Mouse (Mus musculus): ENCODE data around the gene Dap. TPM values are rescaled to one million over a fixed set of nuclear protein-coding genes. Genes with fewer than 3 reads are reported as not detected.
A peak's percentile ranks its signal among the peaks of the same experiment; 100 is the strongest.

Dap gene
- total RNA-seq, 2 experiments from 2014 or later, result 9.3 to 11.5 TPM

GRCm38 (mm10) chr15:31237368-31237767 lies 13.3 kb downstream of the Dap start:
- intact Hi-C loops (cut with DNase I), result no loop called here
- DNase-seq, result no peak

GRCm38 (mm10) chr15:31237898-31238297 lies 13.8 kb downstream of the Dap start:
- intact Hi-C loops (cut with DNase I), result no loop called here
- no peak for DNase-seq

- DNase-seq, result no peak
- intact Hi-C loops (cut with DNase I), result no loop called here
Observed at GRCm38 (mm10) chr15:31238611-31239010, 14.5 kb downstream of the Dap start.

GRCm38 (mm10) chr15:31239713-31240112 lies 15.6 kb downstream of the Dap start:
- intact Hi-C loops (cut with DNase I), result no loop called here
- no peak for DNase-seq

GRCm38 (mm10) chr15:31240181-31240580 lies 16.1 kb downstream of the Dap start:
- intact Hi-C loops (cut with DNase I), result no loop called here
- peak; percentile 90 for DNase-seq

GRCm38 (mm10) chr15:31243260-31243659 lies 19.1 kb downstream of the Dap start:
- intact Hi-C loops (cut with DNase I), result no loop called here
- no peak for DNase-seq

GRCm38 (mm10) chr15:31244696-31245445 lies 20.8 kb downstream of the Dap start:
- intact Hi-C loops (cut with DNase I), result no loop called here
- DNase-seq, result no peak

- intact Hi-C loops (cut with DNase I), result no loop called here
Observed at GRCm38 (mm10) chr15:31245934-31246333, 21.8 kb downstream of the Dap start.

GRCm38 (mm10) chr15:31247035-31247434 lies 22.9 kb downstream of the Dap start:
- DNase-seq, result peak; percentile 37
- intact Hi-C loops (cut with DNase I), result no loop called here

More at GRCm38 (mm10) chr15:31245934-31246333, 21.8 kb downstream of the Dap start:
- no peak for DNase-seq

GRCm38 (mm10) chr15:31248882-31249281 lies 24.8 kb downstream of the Dap start:
- intact Hi-C loops (cut with DNase I), result no loop called here
- DNase-seq, result no peak

GRCm38 (mm10) chr15:31250027-31250426 lies 25.9 kb downstream of the Dap start:
- intact Hi-C loops (cut with DNase I), result loop anchor here (10.0 kb wide), 1 partner anchor 1075 kb away; the partner anchor contains the start of gene Ctnnd2
- DNase-seq, result no peak

GRCm38 (mm10) chr15:31250676-31251075 lies 26.6 kb downstream of the Dap start:
- intact Hi-C loops (cut with DNase I), result loop anchor here (10.0 kb wide), 1 partner anchor 1076 kb away; the partner anchor contains the start of gene Ctnnd2
- DNase-seq, result no peak

GRCm38 (mm10) chr15:31251189-31251588 lies 27.1 kb downstream of the Dap start:
- DNase-seq, result no peak
- intact Hi-C loops (cut with DNase I), result loop anchor here (10.0 kb wide), 1 partner anchor 1076 kb away; the partner anchor contains the start of gene Ctnnd2

- intact Hi-C loops (cut with DNase I), result loop anchor here (10.0 kb wide), 1 partner anchor 1078 kb away; the partner anchor contains the start of gene Ctnnd2
- no peak for DNase-seq
Observed at GRCm38 (mm10) chr15:31252590-31253311, 28.6 kb downstream of the Dap start.

- intact Hi-C loops (cut with DNase I), result loop anchor here (10.0 kb wide), 1 partner anchor 1079 kb away; the partner anchor contains the start of gene Ctnnd2
- no peak for DNase-seq
Observed at GRCm38 (mm10) chr15:31253380-31253779, 29.3 kb downstream of the Dap start.

GRCm38 (mm10) chr15:31253963-31254362 lies 29.8 kb downstream of the Dap start:
- no peak for DNase-seq
- intact Hi-C loops (cut with DNase I), result loop anchor here (10.0 kb wide), 1 partner anchor 1079 kb away; the partner anchor contains the start of gene Ctnnd2

- DNase-seq, result no peak
- intact Hi-C loops (cut with DNase I), result loop anchor here (10.0 kb wide), 1 partner anchor 1080 kb away; the partner anchor contains the start of gene Ctnnd2
Observed at GRCm38 (mm10) chr15:31254939-31255535, 30.9 kb downstream of the Dap start.

- no peak for DNase-seq
- intact Hi-C loops (cut with DNase I), result loop anchor here (10.0 kb wide), 1 partner anchor 1081 kb away; the partner anchor contains the start of gene Ctnnd2
Observed at GRCm38 (mm10) chr15:31255762-31256161, 31.6 kb downstream of the Dap start.

GRCm38 (mm10) chr15:31257329-31257728 lies 33.2 kb downstream of the Dap start:
- intact Hi-C loops (cut with DNase I), result loop anchor here (10.0 kb wide), 1 partner anchor 1083 kb away; the partner anchor contains the start of gene Ctnnd2
- no peak for DNase-seq

- intact Hi-C loops (cut with DNase I), result loop anchor here (10.0 kb wide), 1 partner anchor 1083 kb away; the partner anchor contains the start of gene Ctnnd2
- no peak for DNase-seq
Observed at GRCm38 (mm10) chr15:31258029-31258692, 34.0 kb downstream of the Dap start.

All from left cerebral cortex, postnatal 4 days (tissue).